Mouse (Mus musculus) intestine, postnatal 0 days (tissue): ENCODE data around the gene Ccm2l. TPM values are rescaled to one million over a fixed set of nuclear protein-coding genes. Genes with fewer than 3 reads are reported as not detected.

ENCODE experiments used
- ATAC-seq: fragments of 200-750 bp; cut with Nextera tagmentation; 2 replicates; pipeline ENCODE4 v1.8.0; 2017; ENCODE audit warnings: mild to moderate bottlenecking, moderate TSS enrichment, moderate library complexity
- H3K27ac ChIP-seq: fragments of 300-500 bp; sonication (generic); 2 replicates; pipeline ENCODE4 v1.5.1; 2014; ENCODE audit warnings: mild to moderate bottlenecking, low read depth, low read length, moderate library complexity
- H3K27me3 ChIP-seq: fragments of 300-500 bp; sonication (generic); replicated peaks from 2 replicates; pipeline ENCODE4 v1.6.1; 2014; ENCODE audit warnings: low read length, mixed read lengths; ENCODE audit not compliant: control insufficient read depth, insufficient read depth
- H3K36me3 ChIP-seq: fragments of 300-500 bp; sonication (generic); 2 replicates; pipeline ENCODE4 v1.6.1; 2014; ENCODE audit warnings: mild to moderate bottlenecking, moderate library complexity; ENCODE audit not compliant: control insufficient read depth, insufficient read depth
- H3K4me1 ChIP-seq: fragments of 300-500 bp; sonication (generic); replicated peaks from 2 replicates; pipeline ENCODE4 v1.6.1; 2014; ENCODE audit warnings: antibody characterized with exemption, low read length, mixed read lengths; ENCODE audit not compliant: control insufficient read depth, insufficient read depth
- H3K4me2 ChIP-seq: fragments of 300-500 bp; sonication (generic); replicated peaks from 2 replicates; pipeline ENCODE4 v1.6.1; 2014; ENCODE audit warnings: low read depth, mild to moderate bottlenecking, moderate library complexity
- H3K4me3 ChIP-seq: fragments of 300-500 bp; sonication (generic); 2 replicates; pipeline ENCODE4 v1.5.1; 2014; ENCODE audit warnings: low read depth, low read length
- H3K9ac ChIP-seq: fragments of 300-500 bp; sonication (generic); 2 replicates; pipeline ENCODE4 v1.6.1; 2014; ENCODE audit warnings: mild to moderate bottlenecking, low read depth, low read length
- H3K9me3 ChIP-seq: fragments of 300-500 bp; sonication (generic); 2 replicates; pipeline ENCODE4 v1.6.1; 2016; ENCODE audit warnings: mixed run types; ENCODE audit not compliant: control insufficient read depth
- CTCF ChIP-seq: sonication (generic); IDR thresholded peaks from 2 replicates; pipeline ENCODE4 v1.5.1; 2016; ENCODE audit warnings: low read depth, mild to moderate bottlenecking, control low read depth, antibody characterized with exemption, moderate library complexity
- WGBS: fragments of 180-500 bp; shearing (Covaris S2); extraction: QIAGEN DNeasy Blood & Tissue Kit; methylation state at CpG from one replicate; pipeline ENCODE4 v1.1.7; 2014; 5-methylcytosine and 5-hydroxymethylcytosine counted together
- polyA plus RNA-seq: library from polyadenylated mRNA; unstranded; fragments of >200 nt; fragmentation: Nextera tagmentation; extraction: Ambion mirVana; gene quantifications from 2 replicates; pipeline ENCODE4 v1.2.1, GENCODE M21; 2015

Ccm2l gene
- polyA plus RNA-seq, 1 experiment from 2014 or later, result 1.7 TPM

DNA sequence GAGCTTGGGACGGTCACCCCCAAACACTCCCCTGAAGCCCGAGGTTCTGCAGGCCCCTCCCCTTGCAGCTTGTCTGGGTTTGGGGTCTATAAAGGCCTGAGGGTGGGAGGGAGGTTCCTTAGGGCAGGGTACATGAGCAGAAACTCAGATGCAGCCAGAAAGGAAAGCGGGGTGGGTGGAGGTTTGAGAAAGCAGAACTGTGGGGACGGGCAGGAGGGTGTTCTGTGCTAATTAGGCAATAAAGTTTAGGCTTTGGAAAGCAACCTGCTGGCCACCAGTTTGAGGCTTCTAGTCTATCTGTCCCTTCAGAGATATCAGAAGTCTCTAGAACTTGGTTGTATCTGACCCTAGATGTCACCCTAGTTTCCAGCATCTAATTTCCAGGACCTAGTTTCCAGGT is 7.4 kb upstream of the Ccm2l start:
- Histone ChIP-seq H3K9ac (no peak overlapping the region), H3K27ac (no peak overlapping the region), H3K27me3 (no peaks in the 10 kb centered on the region; the same call in 1 of the 2 replicates), H3K9me3 (no peaks in the 10 kb centered on the region), H3K4me2 (no peak overlapping the region), H3K4me1 (no peaks in the 10 kb centered on the region), H3K36me3 (no peaks in the 10 kb centered on the region), H3K4me3 (no peak overlapping the region)
- TF ChIP-seq CTCF, result no peak
- ATAC-seq, result no peak
- 59% methylated on average over 4 of the region's 4 CpGs for WGBS

DNA sequence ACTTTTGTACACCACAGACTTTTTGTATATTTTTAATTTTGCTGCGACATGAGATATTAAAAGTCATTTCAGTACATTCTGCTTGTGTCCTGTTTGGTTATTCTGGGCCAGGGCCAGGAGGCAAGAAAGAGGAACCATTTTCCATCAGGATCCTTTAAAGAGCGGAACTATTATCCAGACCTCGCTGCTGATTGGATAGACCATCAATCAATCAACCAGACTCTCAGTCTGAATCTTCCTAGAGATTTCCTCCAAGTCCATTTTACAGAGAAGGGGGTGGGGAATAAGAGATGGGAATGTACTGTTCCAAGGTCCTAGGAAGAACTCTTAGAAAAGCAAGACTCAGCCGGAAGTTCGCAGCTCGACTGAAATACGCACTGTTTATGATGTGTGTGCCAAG is 5.5 kb upstream of the Ccm2l start:
- Histone ChIP-seq H3K27ac (no peak overlapping the region), H3K36me3 (no peaks in the 10 kb centered on the region), H3K4me2 (no peak overlapping the region), H3K4me1 (no peaks in the 10 kb centered on the region), H3K9me3 (no peaks in the 10 kb centered on the region), H3K9ac (no peak overlapping the region), H3K27me3 (no peaks in the 10 kb centered on the region; the same call in 1 of the 2 replicates), H3K4me3 (no peak overlapping the region)
- no peak for TF ChIP-seq CTCF
- WGBS, result 85% methylated on average over 7 of the region's 7 CpGs
- no peak for ATAC-seq

DNA sequence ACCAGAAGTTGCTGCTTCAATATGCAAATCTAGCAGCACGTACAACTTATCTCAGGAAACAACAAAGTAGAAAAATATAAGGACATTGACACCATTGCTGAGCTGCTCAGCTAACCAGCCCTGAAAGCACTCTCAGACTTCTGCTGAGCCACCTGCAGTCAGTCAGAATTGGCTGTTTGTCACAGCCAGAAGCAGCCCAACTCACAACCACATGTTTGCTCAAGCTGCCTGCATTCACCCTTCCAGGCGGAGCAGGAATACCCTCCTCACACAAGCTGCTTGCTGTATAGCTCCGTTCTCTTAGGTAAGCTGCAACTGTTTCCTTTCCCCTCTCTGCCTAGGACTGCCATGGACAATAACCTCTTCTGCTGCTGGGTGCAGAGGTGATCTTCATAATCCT is 2.4 kb upstream of the Ccm2l start:
- no peak for ATAC-seq
- no peaks in the 10 kb centered on the region for H3K36me3 ChIP-seq
- no peak for TF ChIP-seq CTCF
- H3K4me3 ChIP-seq, result no peak overlapping the region
- peaks cover 3% of the 10 kb centered on the region; the same call in 1 of the 2 replicates for H3K27me3 ChIP-seq
- H3K4me2 ChIP-seq, result no peak overlapping the region
- H3K9me3 ChIP-seq, result no peaks in the 10 kb centered on the region
- no peak overlapping the region for H3K27ac ChIP-seq
- H3K4me1 ChIP-seq, result no peaks in the 10 kb centered on the region
- WGBS, result 35% methylated on average over 3 of the region's 3 CpGs
- no peak overlapping the region for H3K9ac ChIP-seq

DNA sequence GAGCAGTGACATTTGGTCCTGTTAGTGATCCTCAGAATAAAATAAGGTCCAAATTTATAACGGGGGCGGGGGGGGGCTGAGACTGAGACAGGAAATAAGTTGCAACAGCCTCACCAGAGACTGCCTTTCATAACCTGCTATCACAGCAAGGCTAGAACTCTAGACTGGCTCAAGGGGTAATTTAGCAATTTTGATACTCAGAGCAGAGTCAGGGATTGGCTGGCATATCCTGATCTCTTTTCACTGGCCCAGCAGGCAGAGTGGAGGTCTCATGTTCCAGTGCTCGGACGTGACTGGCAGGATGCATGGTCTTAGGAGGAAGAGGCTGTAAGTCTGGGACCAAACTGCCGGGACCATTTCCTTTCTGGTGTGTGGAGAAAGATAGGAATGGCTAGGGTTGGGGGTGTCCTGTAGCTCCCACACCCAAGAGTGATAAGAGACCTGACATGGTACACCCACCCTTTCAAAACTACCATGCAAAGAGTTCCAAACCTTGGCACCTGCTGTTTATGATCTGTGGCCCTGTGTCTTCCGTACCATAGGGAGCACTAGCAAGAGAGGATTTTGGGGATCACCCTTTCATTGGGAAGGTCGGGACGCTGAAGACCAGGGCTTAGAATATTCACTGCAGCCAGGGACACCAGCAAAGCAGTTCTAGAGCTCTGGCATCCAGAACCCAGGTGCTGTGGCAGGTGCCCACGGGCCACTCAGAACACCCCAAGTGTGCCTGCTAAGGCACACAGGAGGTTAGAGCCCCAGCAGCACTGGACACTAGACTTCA is 1.4 kb upstream of the Ccm2l start:
- no peak for TF ChIP-seq CTCF
- H3K4me2 ChIP-seq, result no peak overlapping the region
- 73% methylated on average over 9 of the region's 9 CpGs for WGBS
- H3K9me3 ChIP-seq, result no peaks in the 10 kb centered on the region
- no peak overlapping the region for H3K27ac ChIP-seq
- no peak overlapping the region for H3K4me3 ChIP-seq
- no peaks in the 10 kb centered on the region for H3K4me1 ChIP-seq
- no peaks in the 10 kb centered on the region for H3K36me3 ChIP-seq
- ATAC-seq, result no peak
- no peak overlapping the region for H3K9ac ChIP-seq
- peaks cover 9% of the 10 kb centered on the region; the same call in 1 of the 2 replicates for H3K27me3 ChIP-seq

DNA sequence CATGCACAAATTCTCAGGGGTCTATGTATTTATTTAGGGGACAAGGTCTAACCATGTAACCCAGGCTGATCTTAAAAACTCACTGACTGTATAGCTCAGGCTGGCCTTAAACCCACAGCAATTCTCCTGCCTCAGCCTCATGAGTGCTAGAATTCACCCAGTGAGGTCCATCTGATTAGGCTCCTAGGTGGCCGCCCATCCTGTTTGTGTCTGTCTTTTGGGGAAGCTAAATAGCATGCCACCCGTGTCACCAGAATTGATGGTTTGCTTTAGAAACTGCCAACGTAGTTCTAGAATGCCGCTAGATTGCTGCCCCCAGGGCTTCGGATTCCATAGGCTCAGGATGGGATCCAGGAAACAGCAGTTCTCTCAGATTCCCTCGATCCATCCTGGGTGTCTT is 1.2 kb downstream of the Ccm2l start:
- ATAC-seq, result no peak
- no peak for TF ChIP-seq CTCF
- Histone ChIP-seq H3K4me3 (no peak overlapping the region), H3K9ac (no peak overlapping the region), H3K4me1 (no peaks in the 10 kb centered on the region), H3K4me2 (no peak overlapping the region), H3K9me3 (no peaks in the 10 kb centered on the region), H3K27me3 (peaks cover 35% of the 10 kb centered on the region), H3K36me3 (no peaks in the 10 kb centered on the region), H3K27ac (no peak overlapping the region)
- WGBS, result 50% methylated on average over 6 of the region's 6 CpGs

DNA sequence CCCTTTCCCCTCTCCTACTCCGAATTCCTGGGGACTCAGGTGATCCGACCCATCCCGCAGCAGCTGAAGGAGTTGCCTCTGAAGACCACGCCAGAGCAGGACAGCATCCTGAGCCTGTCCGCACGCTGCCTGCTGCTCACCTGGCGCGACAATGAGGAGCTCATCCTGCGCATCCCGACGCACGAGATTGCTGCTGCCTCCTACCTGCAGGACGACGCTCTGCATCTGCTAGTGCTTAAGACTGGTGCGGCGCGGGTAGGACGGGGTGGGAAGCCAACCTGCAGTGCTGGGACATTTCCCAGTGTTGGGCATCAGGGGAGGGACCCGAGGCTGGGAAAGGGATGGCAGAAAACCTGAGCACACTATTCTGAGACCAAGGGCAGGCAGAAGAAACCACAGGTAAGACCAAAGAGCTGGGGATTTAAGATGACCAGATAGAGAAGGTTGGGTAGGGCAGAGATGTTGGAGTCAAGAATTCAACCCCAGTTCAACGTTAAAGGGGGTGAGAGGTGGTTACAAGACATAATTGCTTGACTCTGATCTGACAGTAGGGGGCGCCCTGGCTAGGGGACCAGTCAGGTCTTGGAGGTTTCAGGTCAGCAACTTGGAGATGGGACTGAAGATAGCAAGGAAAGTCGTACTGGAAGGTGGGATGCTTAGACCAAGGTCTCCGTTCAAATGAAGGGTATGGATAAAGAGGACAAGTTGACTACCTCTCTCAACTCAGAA is 5.2 kb downstream of the Ccm2l start:
- Histone ChIP-seq H3K4me2 (no peak overlapping the region), H3K27ac (no peak overlapping the region), H3K9ac (no peak overlapping the region), H3K4me1 (no peaks in the 10 kb centered on the region), H3K4me3 (no peak overlapping the region), H3K27me3 (peaks cover 56% of the 10 kb centered on the region), H3K9me3 (no peaks in the 10 kb centered on the region), H3K36me3 (no peaks in the 10 kb centered on the region)
- peak; percentile 18; the same call in 1 of the 2 replicates for ATAC-seq
- peak; percentile 59 for TF ChIP-seq CTCF
- 16% methylated on average over 23 of the region's 23 CpGs for WGBS
